Comparison of ENCODE assay signal across 29 mouse cellular contexts in the genomic region with DNA sequence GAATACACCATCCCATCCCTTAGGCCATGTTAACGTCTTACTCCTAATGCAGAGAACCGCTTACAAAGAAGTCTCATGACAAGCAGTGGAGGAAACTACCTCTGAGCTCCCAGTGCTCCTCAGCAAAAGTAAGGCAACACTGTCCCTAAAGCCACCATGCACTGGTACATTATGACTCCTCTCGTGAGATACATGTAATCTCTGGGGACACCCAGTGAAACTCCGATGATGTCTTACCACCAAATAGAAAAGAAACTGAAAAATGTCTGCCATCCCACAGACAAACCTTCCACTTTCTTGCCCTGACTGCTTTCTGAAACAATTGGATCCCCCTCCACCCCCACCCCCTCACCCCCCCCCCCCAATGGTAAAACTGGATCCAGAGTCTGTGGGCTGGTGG. TPM values are rescaled to one million over a fixed set of nuclear protein-coding genes. Genes with fewer than 3 reads are reported as not detected.
"Had no signal": no experiment of that assay in that cellular context is flagged by ENCODE, and none has a peak within 500 bp of the region (broad histone marks: within the 10 kb centered on the region; RNA-seq: fewer than 3 reads in every experiment).

No protein-coding gene starts in this region.

- H3K4me2 ChIP-seq: embryonic facial prominence, embryonic 12.5 days; embryonic facial prominence, embryonic 13.5 days; embryonic facial prominence, embryonic 15.5 days; forebrain, embryonic 12.5 days; forebrain, embryonic 13.5 days; forebrain, embryonic 15.5 days had no signal

- H3K4me3 ChIP-seq: embryonic facial prominence, embryonic 10.5 days; embryonic facial prominence, embryonic 12.5 days; embryonic facial prominence, embryonic 13.5 days; embryonic facial prominence, embryonic 15.5 days; erythroblast, embryonic 14.5 days; forebrain, embryonic 10.5 days; forebrain, embryonic 12.5 days; forebrain, embryonic 13.5 days; forebrain, embryonic 15.5 days; gastrocnemius, adult 2 months; heart, adult 2 months had no signal

- H3K27ac ChIP-seq: embryonic facial prominence, embryonic 10.5 days; embryonic facial prominence, embryonic 12.5 days; embryonic facial prominence, embryonic 13.5 days; embryonic facial prominence, embryonic 15.5 days; forebrain, embryonic 10.5 days; forebrain, embryonic 12.5 days; forebrain, embryonic 13.5 days; forebrain, embryonic 15.5 days; gastrocnemius, adult 2 months; heart, adult 2 months had no signal

- H3K27me3 ChIP-seq: embryonic facial prominence, embryonic 12.5 days; embryonic facial prominence, embryonic 13.5 days; embryonic facial prominence, embryonic 15.5 days; forebrain, embryonic 12.5 days; forebrain, embryonic 13.5 days; forebrain, embryonic 15.5 days had no signal

- H3K9ac ChIP-seq: embryonic facial prominence, embryonic 12.5 days; embryonic facial prominence, embryonic 13.5 days; embryonic facial prominence, embryonic 15.5 days; forebrain, embryonic 12.5 days; forebrain, embryonic 13.5 days; forebrain, embryonic 15.5 days; forebrain, postnatal 0 days had no signal

- H3K4me1 ChIP-seq: embryonic facial prominence, embryonic 12.5 days; forebrain, embryonic 10.5 days; forebrain, embryonic 12.5 days; forebrain, embryonic 13.5 days; forebrain, embryonic 15.5 days had no signal

- ATAC-seq: forebrain, embryonic 13.5 days; forebrain, embryonic 14.5 days; forebrain, embryonic 15.5 days; forebrain, embryonic 16.5 days; forebrain, postnatal 0 days had no signal

- DNase-seq: cerebellum, adult 9-10 months; cerebellum, adult 9-11 months; cerebellum, postnatal 10 days; cerebellum, postnatal 14 days; cerebellum, postnatal 25 days; cerebellum, postnatal 36 days; embryo, embryonic 11 days; forebrain, postnatal 0 days; gastrocnemius, adult 2 months; gastrocnemius, postnatal 10 days; gastrocnemius, postnatal 14 days; gastrocnemius, postnatal 25 days; gastrocnemius, postnatal 36 days; heart, adult 11 months; heart, adult 18-20 months; heart, adult 2 months had no signal

- H3K9me3 ChIP-seq: embryonic facial prominence, embryonic 10.5 days; embryonic facial prominence, embryonic 12.5 days; embryonic facial prominence, embryonic 13.5 days; embryonic facial prominence, embryonic 15.5 days; forebrain, embryonic 10.5 days; forebrain, embryonic 12.5 days; forebrain, embryonic 13.5 days; forebrain, embryonic 15.5 days had no signal

- H3K36me3 ChIP-seq: embryonic facial prominence, embryonic 10.5 days; embryonic facial prominence, embryonic 12.5 days; embryonic facial prominence, embryonic 13.5 days; embryonic facial prominence, embryonic 15.5 days; forebrain, embryonic 10.5 days; forebrain, embryonic 12.5 days; forebrain, embryonic 15.5 days had no signal

RNA-seq across cellular contexts. Expression of gene Ccdc3, which starts 54.6 kb away (rescaled TPM):
- total RNA-seq: common myeloid progenitor, adult 5-6 weeks; granulocyte monocyte progenitor cell, adult 5-6 weeks had no signal
